Comparison of ENCODE assay signal across 23 mouse cellular contexts in the genomic region with DNA sequence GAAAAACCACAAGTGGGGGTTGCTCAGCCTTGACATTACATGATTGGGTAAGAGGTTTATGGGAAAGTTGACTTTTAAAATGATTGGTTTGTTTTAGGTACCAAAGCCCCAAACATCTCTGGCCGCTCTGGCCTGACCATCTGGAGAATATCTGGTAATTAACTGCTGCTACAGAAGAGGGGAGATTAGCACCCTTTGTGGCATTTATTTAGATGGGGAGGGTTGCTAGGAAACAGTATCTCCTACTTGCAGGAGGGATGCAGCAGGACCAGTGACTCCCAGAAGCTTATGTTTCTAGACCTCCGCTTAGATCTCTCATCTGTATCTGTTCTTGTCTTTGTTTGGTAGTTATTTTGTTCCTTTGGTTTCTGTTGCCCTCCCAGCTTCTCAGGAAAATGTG. TPM values are rescaled to one million over a fixed set of nuclear protein-coding genes. Genes with fewer than 3 reads are reported as not detected.
"Had no signal": no experiment of that assay in that cellular context is flagged by ENCODE, and none has a peak within 500 bp of the region (broad histone marks: within the 10 kb centered on the region; RNA-seq: fewer than 3 reads in every experiment).

No protein-coding gene starts in this region.

- H3K36me3 ChIP-seq: kidney, embryonic 15.5 days; limb, embryonic 13.5 days; neural tube, embryonic 15.5 days had no signal

- ATAC-seq: intestine, embryonic 16.5 days; lung, postnatal 0 days had no signal

- H3K4me1 ChIP-seq: kidney, embryonic 15.5 days; limb, embryonic 13.5 days; neural tube, embryonic 15.5 days had no signal

- H3K27me3 ChIP-seq: kidney, embryonic 15.5 days; limb, embryonic 13.5 days; neural tube, embryonic 15.5 days had no signal

- DNase-seq: kidney, adult 2 months; kidney, postnatal 25 days; left cerebral cortex, postnatal 4 days; lung, adult 2 months; lung, postnatal 36 days; right cerebral cortex, postnatal 4 days; spleen, adult 18-20 months; thymus, adult 18-20 months; thymus, postnatal 14 days had no signal

- H3K4me3 ChIP-seq: kidney, embryonic 15.5 days; limb, embryonic 13.5 days; myocyte; neural tube, embryonic 15.5 days had no signal

- H3K27ac ChIP-seq: kidney, embryonic 15.5 days; limb, embryonic 13.5 days; liver, embryonic 14.5 days; neural tube, embryonic 15.5 days had no signal

- H3K9me3 ChIP-seq: kidney, embryonic 15.5 days; limb, embryonic 13.5 days; neural tube, embryonic 15.5 days had no signal

- H3K4me2 ChIP-seq: kidney, embryonic 15.5 days; limb, embryonic 13.5 days; neural tube, embryonic 15.5 days had no signal

- H3K9ac ChIP-seq: kidney, embryonic 15.5 days; limb, embryonic 13.5 days; liver, embryonic 14.5 days; neural tube, embryonic 15.5 days had no signal

RNA-seq across cellular contexts. Expression of a gene that starts 27.6 kb away (rescaled TPM):
- total RNA-seq: layer of hippocampus, adult 18-20 months; layer of hippocampus, postnatal 10 days; left cerebral cortex, adult 18-20 months; left cerebral cortex, postnatal 4 days; liver, adult 2 months; megakaryocyte progenitor cell, adult 5-6 weeks had no signal
- polyA plus RNA-seq: kidney, adult 2 months; kidney, embryonic 15.5 days; limb, embryonic 13.5 days; liver, adult 2 months; lung, adult 2 months; lung, postnatal 0 days; myocyte; neural tube, embryonic 11.5 days; stomach, embryonic 14.5 days had no signal
